Comparison of ENCODE assay signal across 11 mouse cellular contexts in genomic region chr19:42439353-42439752, GRCm38 (mm10). TPM values are rescaled to one million over a fixed set of nuclear protein-coding genes. Genes with fewer than 3 reads are reported as not detected.
A peak's percentile ranks its signal among the peaks of the same experiment; 100 is the strongest.
DNase-seq lines count a peak whose midpoint lies in the region; ATAC-seq and TF ChIP-seq lines count a peak whose summit lies in the region.
"Had no signal": no experiment of that assay in that cellular context is flagged by ENCODE, and none has a peak within 500 bp of the region (broad histone marks: within the 10 kb centered on the region; RNA-seq: fewer than 3 reads in every experiment).

No protein-coding gene starts in this region.

- H3K27me3 ChIP-seq in kidney, embryonic 14.5 days (ENCODE audit: control insufficient read depth, insufficient read depth, low read length) = peaks cover 12% of the 10 kb centered on the region

- peak; percentile 24 to 28 for DNase-seq in kidney, postnatal 4 days
- DNase-seq in thymus, postnatal 14 days = peak; percentile 18
- no peak for DNase-seq in thymus, postnatal 0 days (ENCODE audit: low spot score)
- peak; percentile 49 for DNase-seq in testis, postnatal 14 days (ENCODE audit: low spot score)
- DNase-seq in layer of hippocampus, postnatal 25 days (ENCODE audit: extremely low spot score in 1 of 2, low spot score in 1 of 2) = no peak
- DNase-seq: cerebellum, postnatal 36 days; heart, postnatal 14 days had no signal

- H3K9me3 ChIP-seq in kidney, embryonic 14.5 days (ENCODE audit: control insufficient read depth, low read length) = no peaks in the 10 kb centered on the region

- no peak overlapping the region for H3K4me2 ChIP-seq in kidney, embryonic 14.5 days (replicated peaks; ENCODE audit: low read depth, low read length)

- no peak overlapping the region for H3K4me3 ChIP-seq in kidney, embryonic 14.5 days (ENCODE audit: low read length)
- no peak overlapping the region for H3K4me3 ChIP-seq in bone marrow macrophage, adult 2 months (ENCODE audit: insufficient read depth, low read length)
- H3K4me3 ChIP-seq: erythroblast, embryonic 14.5 days; myocyte had no signal

- H3K4me1 ChIP-seq in kidney, embryonic 14.5 days (ENCODE audit: control insufficient read depth, insufficient read depth, low read length) = peaks cover 8% of the 10 kb centered on the region; the same call in 1 of the 2 replicates
- no peaks in the 10 kb centered on the region for H3K4me1 ChIP-seq in bone marrow macrophage, adult 2 months (ENCODE audit: control insufficient read depth, insufficient read depth, low read length)

- no peaks in the 10 kb centered on the region for H3K36me3 ChIP-seq in kidney, embryonic 14.5 days (ENCODE audit: control insufficient read depth, insufficient read depth, low read length)

- 65% methylated on average over 9 of the region's 9 CpGs for WGBS in kidney, embryonic 14.5 days

- no peak for TF ChIP-seq POLR2A in bone marrow macrophage, adult 2 months (IDR thresholded peaks at IDR 0.05; ENCODE audit: borderline replicate concordance, low read depth, low read length)

- 0 out of 2 replicates have a peak, but pooled peaks have one; percentile 17 for TF ChIP-seq CTCF in bone marrow macrophage, adult 2 months (IDR thresholded peaks at IDR 0.05; ENCODE audit: low read depth, low read length)

- no peak for ATAC-seq in kidney, embryonic 14.5 days (ENCODE audit: low FRiP score, low TSS enrichment)

- no peak overlapping the region for H3K27ac ChIP-seq in kidney, embryonic 14.5 days (ENCODE audit: low read depth, low read length)
- H3K27ac ChIP-seq in bone marrow macrophage, adult 2 months (ENCODE audit: insufficient read depth, low read depth, low read length) = no peak overlapping the region

- no peak overlapping the region for H3K9ac ChIP-seq in kidney, embryonic 14.5 days (ENCODE audit: low read depth, low read length)

RNA-seq across cellular contexts. Expression of gene Crtac1, which starts 7.8 kb away (rescaled TPM):
- polyA plus RNA-seq in kidney, embryonic 14.5 days (2014; fragmentation: Nextera tagmentation; extraction: Ambion mirVana) = 5.7 and 6.3 TPM in 2 replicates
- polyA plus RNA-seq in thymus, postnatal 0 days (2015; fragmentation: Nextera tagmentation; extraction: Ambion mirVana) = 0.53 and 0.87 TPM in 2 replicates
- polyA plus RNA-seq in bone marrow macrophage, adult 2 months (2012; ENCODE audit: insufficient read depth, insufficient read length, missing spikeins) = not detected in 2 replicates
- total RNA-seq in layer of hippocampus, postnatal 25 days (2021) = 100 to 1,000 TPM in 1 of 2 experiments, 10 to 100 TPM in 1; 82.9 to 105 TPM
- polyA plus RNA-seq: erythroblast, embryonic 14.5 days; myocyte had no signal

Comparison
In these comparisons a context has a peak if more than half of its experiments do, and no peak if none do; other contexts are left out.
1. DNase-seq: peak in kidney, postnatal 4 days (2 of 2), thymus, postnatal 14 days (single experiment) and testis, postnatal 14 days (single experiment); none in thymus, postnatal 0 days (single experiment) and layer of hippocampus, postnatal 25 days (0 of 2).